Mouse (Mus musculus): ENCODE results near the gene Olfr963. TPM values are rescaled to one million over a fixed set of nuclear protein-coding genes. Genes with fewer than 3 reads are reported as not detected.

Olfr963 gene
- not detected in 2 replicates for polyA plus RNA-seq (2015; fragmentation: Nextera tagmentation; extraction: Ambion mirVana)

GRCm38 (mm10) chr9:39666905-39667304 is at the start of gene Olfr963:
Olfr963 (plus strand) TSS chr9:39667205.

GRCm38 (mm10) chr9:39621073-39621472 is 45.9 kb upstream of the Olfr963 start, which contains the start of gene Olfr960:
Olfr960 (plus strand) TSS chr9:39621373.

GRCm38 (mm10) chr9:39644785-39645184 is 22.2 kb upstream of the Olfr963 start, which contains the start of gene Olfr961:
Olfr961 (plus strand) TSS chr9:39645085.

GRCm38 (mm10) chr9:39707017-39707416 is 40.0 kb downstream of the Olfr963 start, which contains the start of gene Olfr149:
Olfr149 (minus strand) TSS chr9:39707117.

GRCm38 (mm10) chr9:39711053-39711452 is 44.0 kb downstream of the Olfr963 start, which contains the start of gene Olfr965:
Olfr965 (plus strand) TSS chr9:39711353.

Other genes starting within 250 kb of the Olfr963 start
- gene Olfr952, start 240.1 kb upstream of the Olfr963 start, polyA plus RNA-seq (2015; fragmentation: Nextera tagmentation; extraction: Ambion mirVana): not detected in 2 replicates
- gene Olfr954, start 210.5 kb upstream of the Olfr963 start, polyA plus RNA-seq (2015; fragmentation: Nextera tagmentation; extraction: Ambion mirVana): not detected in 2 replicates
- not detected in 2 replicates for gene Olfr955, start 195.3 kb upstream of the Olfr963 start, polyA plus RNA-seq (2015; fragmentation: Nextera tagmentation; extraction: Ambion mirVana)
- not detected in 2 replicates for gene Olfr44, start 173.2 kb upstream of the Olfr963 start, polyA plus RNA-seq (2015; fragmentation: Nextera tagmentation; extraction: Ambion mirVana)
- gene Olfr957, start 151.4 kb upstream of the Olfr963 start, polyA plus RNA-seq (2015; fragmentation: Nextera tagmentation; extraction: Ambion mirVana): not detected in 2 replicates
- gene Olfr958, start 113.2 kb upstream of the Olfr963 start, polyA plus RNA-seq (2015; fragmentation: Nextera tagmentation; extraction: Ambion mirVana): not detected in 2 replicates
- gene Olfr959, start 91.6 kb upstream of the Olfr963 start, polyA plus RNA-seq (2015; fragmentation: Nextera tagmentation; extraction: Ambion mirVana): not detected in 2 replicates
- gene AW551984, start 62.8 kb upstream of the Olfr963 start, polyA plus RNA-seq (2015; fragmentation: Nextera tagmentation; extraction: Ambion mirVana): 294 and 327 TPM in 2 replicates
- not detected in 2 replicates for gene Olfr148, start 56.5 kb upstream of the Olfr963 start, polyA plus RNA-seq (2015; fragmentation: Nextera tagmentation; extraction: Ambion mirVana)
- not detected in 2 replicates for gene Olfr960, start 45.8 kb upstream of the Olfr963 start, polyA plus RNA-seq (2015; fragmentation: Nextera tagmentation; extraction: Ambion mirVana)
- not detected in 2 replicates for gene Olfr961, start 22.1 kb upstream of the Olfr963 start, polyA plus RNA-seq (2015; fragmentation: Nextera tagmentation; extraction: Ambion mirVana)
- not detected in 2 replicates for gene Olfr149, start 39.9 kb downstream of the Olfr963 start, polyA plus RNA-seq (2015; fragmentation: Nextera tagmentation; extraction: Ambion mirVana)
- gene Olfr965, start 44.1 kb downstream of the Olfr963 start, polyA plus RNA-seq (2015; fragmentation: Nextera tagmentation; extraction: Ambion mirVana): not detected in 2 replicates
- gene Olfr150, start 63.8 kb downstream of the Olfr963 start, polyA plus RNA-seq (2015; fragmentation: Nextera tagmentation; extraction: Ambion mirVana): not detected in 2 replicates
- not detected in 2 replicates for gene Olfr967, start 79.0 kb downstream of the Olfr963 start, polyA plus RNA-seq (2015; fragmentation: Nextera tagmentation; extraction: Ambion mirVana)
- gene Olfr968, start 116.0 kb downstream of the Olfr963 start, polyA plus RNA-seq (2015; fragmentation: Nextera tagmentation; extraction: Ambion mirVana): not detected in 2 replicates
- not detected in 2 replicates for gene Olfr969, start 123.7 kb downstream of the Olfr963 start, polyA plus RNA-seq (2015; fragmentation: Nextera tagmentation; extraction: Ambion mirVana)
- gene Olfr970, start 141.7 kb downstream of the Olfr963 start, polyA plus RNA-seq (2015; fragmentation: Nextera tagmentation; extraction: Ambion mirVana): not detected in 2 replicates
- gene Olfr971, start 169.7 kb downstream of the Olfr963 start, polyA plus RNA-seq (2015; fragmentation: Nextera tagmentation; extraction: Ambion mirVana): not detected in 2 replicates
- gene Olfr972, start 199.2 kb downstream of the Olfr963 start, polyA plus RNA-seq (2015; fragmentation: Nextera tagmentation; extraction: Ambion mirVana): not detected in 2 replicates
- not detected in 2 replicates for gene Olfr229, start 240.1 kb downstream of the Olfr963 start, polyA plus RNA-seq (2015; fragmentation: Nextera tagmentation; extraction: Ambion mirVana)

Data from skeletal muscle tissue, postnatal 0 days (tissue).